24 mouse cellular contexts compared by ENCODE assay signal in genomic region chr4:65976251-65976650, GRCm38 (mm10).
DNase-seq lines count a peak whose midpoint lies in the region; ATAC-seq and TF ChIP-seq lines count a peak whose summit lies in the region.
"Had no signal": no experiment of that assay in that cellular context is flagged by ENCODE, and none has a peak within 500 bp of the region (broad histone marks: within the 10 kb centered on the region; RNA-seq: fewer than 3 reads in every experiment).

No protein-coding gene starts in this region.

- no peaks in the 10 kb centered on the region for H3K36me3 ChIP-seq in forebrain, postnatal 0 days (ENCODE audit: insufficient read depth)
- H3K36me3 ChIP-seq: embryonic facial prominence, embryonic 13.5 days; heart, embryonic 15.5 days; kidney, embryonic 15.5 days; limb, embryonic 12.5 days; lung, embryonic 15.5 days had no signal

- no peak overlapping the region for H3K4me3 ChIP-seq in forebrain, postnatal 0 days (ENCODE audit: low read depth, low read length)
- H3K4me3 ChIP-seq: embryonic facial prominence, embryonic 13.5 days; heart, adult 2 months; heart, embryonic 15.5 days; kidney, embryonic 15.5 days; limb, embryonic 12.5 days; lung, embryonic 15.5 days had no signal

- no peaks in the 10 kb centered on the region for H3K27me3 ChIP-seq in forebrain, postnatal 0 days (ENCODE audit: insufficient read depth, low read length)
- H3K27me3 ChIP-seq: embryonic facial prominence, embryonic 13.5 days; heart, embryonic 15.5 days; kidney, embryonic 15.5 days; limb, embryonic 12.5 days; lung, embryonic 15.5 days had no signal

- no peak overlapping the region for H3K9ac ChIP-seq in forebrain, postnatal 0 days
- H3K9ac ChIP-seq: embryonic facial prominence, embryonic 13.5 days; heart, embryonic 15.5 days; kidney, embryonic 15.5 days; limb, embryonic 12.5 days; liver, embryonic 14.5 days; lung, embryonic 15.5 days had no signal

- no peak overlapping the region for H3K4me2 ChIP-seq in forebrain, postnatal 0 days (ENCODE audit: low read depth)
- H3K4me2 ChIP-seq: embryonic facial prominence, embryonic 13.5 days; heart, embryonic 15.5 days; kidney, embryonic 15.5 days; limb, embryonic 12.5 days; lung, embryonic 15.5 days; midbrain, embryonic 11.5 days had no signal

- H3K4me1 ChIP-seq in forebrain, postnatal 0 days (ENCODE audit: insufficient read depth): no peaks in the 10 kb centered on the region
- H3K4me1 ChIP-seq: embryonic facial prominence, embryonic 13.5 days; heart, embryonic 15.5 days; kidney, embryonic 15.5 days; limb, embryonic 12.5 days; lung, embryonic 15.5 days had no signal

- no peak overlapping the region for H3K27ac ChIP-seq in forebrain, postnatal 0 days (ENCODE audit: low read depth, low read length)
- H3K27ac ChIP-seq: embryonic facial prominence, embryonic 13.5 days; heart, adult 2 months; heart, embryonic 15.5 days; kidney, embryonic 15.5 days; limb, embryonic 12.5 days; liver, embryonic 14.5 days; lung, embryonic 15.5 days; macrophage had no signal

- WGBS in forebrain, postnatal 0 days: 75% methylated on average over 3 of the region's 3 CpGs

- TF ChIP-seq CTCF in forebrain, postnatal 0 days (IDR thresholded peaks at IDR 0.05; ENCODE audit: low read depth): no peak

- peak; percentile 13 to 25 for DNase-seq in frontal cortex, postnatal 10 days (ENCODE audit: low spot score in 2 of 2)
- peak; percentile 64 to 75 for DNase-seq in left cerebral cortex, adult 9 months (ENCODE audit: low spot score in 2 of 2)
- peak; percentile 20 for DNase-seq in right cerebral cortex, postnatal 14 days
- DNase-seq in forebrain, postnatal 0 days: no peak
- DNase-seq in adrenal gland, postnatal 4 days (ENCODE audit: low spot score in 2 of 2): no peak
- DNase-seq in lung, postnatal 10 days: no peak
- DNase-seq: adrenal gland, postnatal 10 days; cerebellum, adult 11-12 months; cerebellum, postnatal 14 days; gastrocnemius, postnatal 10 days; heart, adult 2 months; heart, postnatal 4 days had no signal

- no peaks in the 10 kb centered on the region for H3K9me3 ChIP-seq in forebrain, postnatal 0 days (ENCODE audit: low read length)
- H3K9me3 ChIP-seq: embryonic facial prominence, embryonic 13.5 days; heart, embryonic 15.5 days; kidney, embryonic 15.5 days; limb, embryonic 12.5 days; lung, embryonic 15.5 days had no signal

- peak; percentile 91 for ATAC-seq in frontal cortex, adult (ENCODE audit: low TSS enrichment)
- ATAC-seq in forebrain, postnatal 0 days: no peak; the same call in 1 of the 2 replicates
- ATAC-seq: forebrain, embryonic 14.5 days; hindbrain, embryonic 16.5 days; intestine, postnatal 0 days had no signal

Comparison
In these comparisons a context has a peak if more than half of its experiments do, and no peak if none do; other contexts are left out.
1. DNase-seq: peak in frontal cortex, postnatal 10 days (2 of 2), left cerebral cortex, adult 9 months (2 of 2) and right cerebral cortex, postnatal 14 days (single experiment); none in forebrain, postnatal 0 days (single experiment), adrenal gland, postnatal 4 days (0 of 2) and lung, postnatal 10 days (single experiment).